Mouse (Mus musculus) cerebellum, adult 11-12 months (tissue): Measurements from ENCODE around the gene Rab19.
"Not testable (repeated sequence)": the region's sequence is repeated elsewhere in the genome, so short reads cannot be mapped to it uniquely, and the experiment has no call there.

ENCODE experiments used
- DNase-seq: peaks from one replicate; pipeline ENCODE4 v3.0.0; 2022

Rab19 gene

DNA sequence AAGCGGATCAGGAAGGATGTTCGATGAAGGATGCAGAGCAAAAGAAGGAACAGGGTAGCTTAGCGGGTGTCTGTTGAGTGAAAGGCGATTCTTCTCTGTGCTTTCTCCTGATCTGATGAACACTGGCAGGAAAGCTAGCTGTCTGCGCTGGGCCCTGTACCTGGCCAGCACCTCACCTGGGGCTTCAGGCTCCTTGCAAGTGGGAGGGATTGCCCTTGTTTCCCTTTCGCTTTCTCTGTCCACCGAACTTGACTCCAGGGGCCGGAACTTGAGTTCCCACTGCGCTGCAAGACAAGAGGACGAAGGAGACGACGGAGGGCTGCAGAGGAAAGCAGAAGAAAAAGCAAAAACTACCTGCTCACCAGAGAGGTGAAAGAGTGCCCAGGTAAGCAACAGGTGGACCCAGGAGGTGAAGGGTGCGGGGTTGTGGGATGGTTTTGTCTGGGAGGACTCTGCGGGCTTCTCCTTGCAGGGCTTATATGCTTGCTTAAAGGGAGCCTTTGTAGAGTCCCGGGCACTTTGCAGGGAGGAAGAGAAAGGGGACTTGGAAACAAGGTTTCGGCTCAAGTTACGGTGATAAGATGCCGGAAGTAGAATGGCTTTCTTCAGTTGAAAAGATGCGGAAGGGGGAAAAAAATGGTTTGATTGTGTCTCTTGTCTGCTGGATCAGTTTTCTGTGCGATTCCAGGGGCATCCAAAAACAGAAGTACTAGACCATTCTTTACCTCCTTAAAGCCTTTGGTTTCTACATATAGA, at the start of gene Rab19:
Rab19 (plus strand) TSS at position 51 of the 756 bp plus-strand sequence.
- DNase-seq, result no peak

DNA sequence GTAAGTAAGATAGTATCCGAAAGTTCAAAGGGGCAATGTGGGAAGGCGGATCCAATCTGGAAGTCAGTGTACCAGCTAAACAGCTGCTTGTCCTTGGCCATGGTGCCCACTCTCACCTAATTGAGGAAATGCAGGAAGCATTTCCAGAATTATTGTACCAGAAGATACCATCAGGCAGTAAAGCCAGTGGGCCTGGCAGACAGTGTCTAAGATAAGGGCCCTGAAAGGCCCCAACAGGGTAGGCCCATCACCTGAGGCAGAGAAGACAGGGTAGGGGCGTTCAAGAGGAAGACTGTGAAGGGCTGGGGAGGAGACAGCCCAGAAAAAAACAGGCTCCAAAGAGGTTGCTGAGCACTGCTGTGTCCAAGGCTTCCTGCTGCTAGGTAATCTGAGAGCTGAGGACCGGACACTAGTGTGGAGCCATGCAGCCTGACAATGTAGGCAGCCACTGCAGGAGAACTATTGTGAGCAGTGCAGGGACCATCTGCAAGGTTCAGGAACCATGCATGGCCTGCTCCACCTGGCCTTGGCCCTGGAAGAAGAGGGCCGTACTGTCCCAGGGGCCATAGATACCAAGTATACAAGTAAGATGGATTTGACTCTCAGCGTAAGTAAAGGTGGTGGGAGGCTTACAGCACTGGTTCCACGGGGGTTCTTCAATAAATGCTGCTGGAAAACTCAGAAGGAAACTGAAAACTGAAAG, 48.8 kb upstream of the Rab19 start:
- no peak for DNase-seq

DNA sequence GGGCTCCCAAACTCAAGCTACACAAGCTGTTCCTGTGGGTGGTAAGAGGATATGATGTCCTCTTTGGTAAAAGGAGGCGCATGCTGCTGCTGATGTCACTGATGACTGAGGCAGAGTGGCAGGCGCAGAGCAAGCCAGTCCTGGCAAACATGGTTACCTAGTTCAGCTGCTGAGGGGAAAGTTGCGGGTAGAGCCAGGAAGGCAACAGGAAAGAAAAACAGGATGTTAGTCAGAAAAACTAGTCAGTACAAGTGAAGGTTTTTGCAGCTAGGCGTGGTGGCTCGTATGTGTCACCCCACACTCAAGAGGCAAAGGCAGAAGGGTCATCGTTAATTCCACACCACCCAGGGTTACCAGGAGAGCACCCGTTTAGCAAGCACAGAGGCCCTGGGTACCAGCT, 46.8 kb upstream of the Rab19 start:
- DNase-seq, result no peak

DNA sequence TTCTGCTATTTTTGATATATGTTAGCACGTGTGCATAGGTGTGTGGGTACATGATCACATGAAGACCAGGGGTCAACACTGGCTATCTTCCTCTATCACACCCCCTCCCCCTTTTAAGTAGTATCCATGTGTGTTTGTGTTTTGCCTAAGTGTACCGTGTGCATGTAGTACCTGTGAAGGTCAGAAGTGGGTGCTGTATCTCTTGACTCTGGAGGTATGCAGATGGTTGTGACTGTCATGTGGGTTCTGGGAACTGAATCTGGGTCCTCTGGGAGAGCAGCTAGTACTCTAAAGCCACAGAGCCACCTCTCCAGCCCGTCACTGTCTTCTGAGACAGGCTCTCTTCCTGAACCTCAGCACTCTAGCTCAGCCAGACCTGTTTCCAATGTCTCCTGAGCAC, 46.1 kb upstream of the Rab19 start:
- no peak for DNase-seq

DNA sequence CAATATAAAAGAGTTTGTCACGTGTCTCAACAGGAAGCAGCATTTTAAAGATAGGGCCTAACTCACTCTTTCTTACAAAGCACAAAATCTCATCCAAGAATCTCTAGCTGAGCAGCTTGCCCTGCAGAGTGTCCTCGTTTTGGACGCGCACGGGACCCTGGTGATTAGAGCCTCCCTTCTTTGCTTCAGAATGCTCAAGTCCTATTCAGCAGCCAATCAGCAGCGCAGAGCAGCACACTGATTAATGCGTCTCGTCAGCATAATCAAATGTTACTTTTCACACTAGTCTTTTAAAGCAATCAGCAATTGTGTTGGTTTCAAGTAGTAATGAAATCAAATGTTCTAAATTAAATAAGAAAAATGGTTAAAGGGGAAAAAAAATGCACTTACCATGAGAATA, 42.6 kb upstream of the Rab19 start:
- no peak for DNase-seq

DNA sequence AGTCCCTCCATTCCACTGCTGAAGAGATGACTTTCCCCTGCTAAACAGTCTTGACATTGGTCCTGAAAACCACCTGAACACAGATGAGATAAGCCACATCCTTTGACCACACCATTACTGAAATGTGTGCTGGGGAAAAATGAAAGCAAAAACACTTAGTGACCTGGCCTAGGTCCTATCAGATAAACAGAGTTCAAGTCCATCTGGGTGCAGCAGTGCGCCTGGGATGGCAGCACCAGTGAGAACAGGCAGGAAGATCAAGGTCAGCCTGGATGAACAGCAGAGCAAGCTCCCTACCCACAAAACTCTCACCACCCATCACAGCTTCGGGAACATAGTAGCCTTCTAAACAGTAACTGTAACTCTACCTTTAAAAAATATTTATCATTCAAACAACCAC, 39.2 kb upstream of the Rab19 start:
- DNase-seq, result no peak

DNA sequence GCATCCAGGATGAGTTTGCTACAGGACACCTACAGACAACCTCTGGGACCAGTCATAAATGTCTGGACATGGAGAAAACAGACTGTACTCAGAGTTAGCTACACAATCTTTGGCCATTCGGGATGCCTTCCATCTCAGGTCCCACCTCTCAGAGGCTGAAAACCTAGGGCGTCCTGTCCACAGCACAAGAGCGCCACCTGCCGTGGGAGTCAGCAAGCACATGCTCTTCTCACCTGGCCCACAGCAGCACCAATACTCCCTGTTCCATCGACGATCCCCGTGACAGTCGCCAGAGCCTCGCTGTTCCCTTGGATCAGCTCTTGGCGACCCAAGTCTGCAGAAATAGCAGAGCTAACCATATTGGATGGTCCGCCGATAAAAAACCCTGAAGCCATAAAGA, 37.0 kb upstream of the Rab19 start:
- DNase-seq, result peak; percentile 80

DNA sequence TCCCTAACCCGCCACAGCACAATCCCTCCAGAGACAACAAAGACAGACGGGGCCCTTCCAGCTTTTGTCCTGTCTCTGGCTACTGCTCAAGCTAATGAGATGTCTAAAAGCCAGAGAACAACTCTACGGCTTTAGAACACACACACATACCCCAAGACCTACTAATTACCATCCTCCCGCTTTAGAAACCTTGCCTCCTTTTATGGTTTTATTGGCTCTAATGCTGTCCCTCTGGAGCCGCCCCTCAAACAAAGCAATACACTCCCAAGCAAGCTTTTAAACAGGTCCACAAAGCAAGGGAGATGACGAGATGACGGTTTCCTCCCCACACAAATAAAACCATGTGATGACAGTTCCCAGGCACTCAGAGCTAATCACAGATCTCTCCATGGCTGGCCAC, 35.5 kb upstream of the Rab19 start:
- DNase-seq, result no peak

DNA sequence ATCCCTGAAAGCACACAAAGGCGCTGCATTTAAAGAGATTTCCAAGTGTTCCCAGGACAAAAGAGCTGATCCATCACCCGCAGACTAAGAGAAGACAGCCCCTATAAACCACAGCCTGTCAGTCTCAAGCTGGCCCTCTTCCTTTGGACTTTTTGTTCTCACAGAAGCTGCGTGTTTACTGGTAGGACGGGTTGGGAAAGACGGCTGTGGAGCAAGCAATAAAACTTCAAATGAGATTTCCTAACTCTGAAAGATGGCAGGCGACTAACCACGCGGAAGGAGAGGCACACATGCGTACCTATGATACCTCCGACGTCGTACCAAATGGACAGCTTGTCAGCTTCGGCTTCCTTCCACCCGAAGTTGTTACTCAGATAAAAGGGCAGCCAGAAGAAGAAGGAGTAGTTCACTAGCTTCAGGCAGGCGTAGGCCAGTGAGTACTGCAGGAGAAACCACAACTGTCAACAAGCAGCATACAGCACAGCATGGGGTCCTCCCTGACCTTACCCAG, 33.9 kb upstream of the Rab19 start:
- no peak for DNase-seq

DNA sequence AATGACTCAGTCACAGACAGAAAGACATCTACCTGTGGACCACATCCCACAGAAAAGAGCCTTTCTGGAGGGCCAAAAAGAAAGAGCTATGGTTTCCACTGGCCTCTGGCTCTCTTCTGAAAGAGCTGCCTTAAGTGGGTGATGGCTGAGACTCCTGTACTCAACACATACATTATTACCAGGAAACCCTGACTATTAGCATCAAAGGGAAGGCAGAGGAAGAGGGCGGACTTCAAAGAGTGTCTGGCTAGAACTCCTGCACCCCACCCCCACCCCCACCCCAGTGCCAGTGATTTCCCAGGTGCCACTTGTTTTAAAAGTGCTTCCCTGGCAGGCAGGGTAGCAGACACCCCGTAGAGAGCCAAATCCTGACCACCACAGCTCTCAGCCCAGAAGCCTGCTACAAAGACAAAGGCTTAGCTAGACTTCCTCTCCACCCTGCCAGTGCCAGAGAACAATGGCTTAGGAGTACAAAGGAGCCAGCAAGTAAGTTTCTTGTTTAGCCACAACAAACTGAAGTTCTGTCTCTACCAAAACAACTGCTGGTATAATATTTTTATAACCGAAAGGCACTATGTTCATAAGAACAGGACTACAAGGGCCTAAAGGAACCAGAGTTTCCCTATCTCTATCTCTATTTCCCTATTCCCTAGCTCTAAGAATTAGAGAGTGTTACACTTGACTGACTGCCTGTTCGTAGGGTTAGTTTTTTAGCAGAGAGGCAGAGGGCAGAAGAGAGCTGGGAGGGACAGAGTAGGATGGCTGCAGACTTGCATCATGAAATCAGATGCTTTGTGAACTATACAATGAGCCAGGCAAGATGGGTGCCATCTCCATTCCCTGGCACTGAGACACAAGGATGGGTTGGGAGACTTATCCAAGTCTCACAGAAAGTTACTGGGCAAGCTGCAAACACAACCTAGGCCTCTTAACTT, 32.8 kb upstream of the Rab19 start:
- DNase-seq, result no peak

DNA sequence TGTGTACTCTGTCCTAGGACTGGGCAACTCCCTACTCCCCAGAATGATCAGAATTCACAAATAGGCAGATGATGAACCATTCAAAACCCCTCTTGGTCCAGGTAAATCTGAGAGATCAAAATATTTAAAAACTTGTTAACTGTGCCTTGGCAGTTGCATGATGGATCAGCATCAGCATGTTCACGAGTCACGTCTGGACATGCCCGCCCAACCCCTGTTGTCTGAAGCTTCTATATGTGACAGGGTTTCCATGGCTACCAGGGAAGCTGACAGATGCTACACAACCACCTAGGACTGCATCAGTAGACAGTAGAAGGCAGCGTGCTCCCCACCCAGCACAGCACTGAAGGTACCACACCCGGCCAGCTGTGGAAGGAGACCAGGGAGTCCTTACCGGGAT, 32.0 kb upstream of the Rab19 start:
- no peak for DNase-seq

DNA sequence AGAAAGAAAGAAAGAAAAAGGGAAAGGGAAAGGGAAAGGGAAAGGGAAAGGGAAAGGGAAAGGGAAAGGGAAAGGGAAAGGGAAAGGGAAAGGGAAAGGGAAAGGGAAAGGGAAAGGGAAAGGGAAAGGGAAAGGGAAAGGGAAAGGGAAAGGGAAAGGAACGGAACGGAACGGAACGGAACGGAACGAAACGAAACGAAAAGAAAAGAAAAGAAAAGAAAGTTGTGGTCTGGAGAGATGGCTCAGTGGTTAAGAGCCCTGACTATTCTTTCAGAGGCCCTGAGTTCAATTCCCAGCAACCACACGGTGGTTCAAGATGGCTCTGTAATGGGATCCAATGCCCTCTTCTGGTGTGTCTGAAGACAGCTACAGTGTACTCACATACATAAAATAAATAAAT, 21.8 kb upstream of the Rab19 start:
- DNase-seq, result not testable (repeated sequence)

DNA sequence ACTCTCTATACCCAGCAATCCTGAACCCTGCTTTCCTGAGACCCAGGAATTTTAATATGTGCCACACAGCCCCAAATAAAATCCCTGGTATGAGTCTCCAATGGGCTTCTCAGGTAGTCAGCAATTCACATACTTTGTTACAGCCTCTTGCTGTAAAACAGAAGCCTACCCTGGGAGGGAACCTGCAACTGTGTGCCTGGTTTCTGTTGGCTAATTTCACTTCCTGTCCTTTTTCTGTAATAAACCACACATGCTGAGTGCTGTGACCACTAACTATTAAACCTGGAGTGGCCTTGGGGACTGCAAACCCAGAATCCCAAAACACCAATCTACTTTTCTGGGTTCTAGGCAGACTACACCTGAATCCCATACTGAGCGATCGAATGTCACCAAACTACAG, 18.3 kb upstream of the Rab19 start:
- DNase-seq, result no peak

DNA sequence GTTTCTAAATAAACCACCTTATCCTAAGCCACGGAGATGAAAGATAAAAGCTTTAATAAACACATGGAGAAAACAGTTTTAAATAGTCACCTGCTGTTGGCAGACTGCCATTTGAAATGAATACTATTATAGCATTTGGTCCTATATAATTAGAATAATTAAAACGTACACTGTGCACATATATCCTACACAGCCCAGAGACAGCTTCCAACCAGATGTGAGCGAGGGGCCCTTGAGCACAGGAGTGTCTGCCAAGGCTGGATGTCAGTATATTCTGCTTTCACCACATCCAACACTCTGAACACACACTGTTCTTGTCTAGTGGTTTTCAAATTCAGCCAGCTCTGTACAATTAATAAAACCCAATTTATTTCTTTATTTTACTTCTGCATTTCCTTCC, 11.3 kb upstream of the Rab19 start:
- no peak for DNase-seq

DNA sequence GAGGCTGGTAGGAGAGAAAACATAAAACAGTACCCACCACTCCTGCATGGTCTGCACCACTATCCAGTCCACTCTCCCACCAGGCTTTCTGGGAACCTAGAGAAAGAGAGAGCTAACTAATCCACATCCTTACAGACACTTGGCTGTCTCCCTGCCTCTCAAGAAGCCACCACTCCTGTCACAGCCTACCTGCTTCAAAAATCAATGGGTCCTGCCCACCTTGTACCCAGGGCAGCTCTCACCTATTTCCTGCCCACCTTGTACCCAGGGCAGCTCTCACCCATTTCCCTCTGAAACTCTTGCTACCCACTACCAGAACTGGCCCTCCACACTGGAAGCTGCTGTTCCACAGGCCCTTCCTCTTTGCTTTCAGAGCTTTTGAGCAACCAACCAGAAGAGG, 8.9 kb upstream of the Rab19 start:
- DNase-seq, result no peak

DNA sequence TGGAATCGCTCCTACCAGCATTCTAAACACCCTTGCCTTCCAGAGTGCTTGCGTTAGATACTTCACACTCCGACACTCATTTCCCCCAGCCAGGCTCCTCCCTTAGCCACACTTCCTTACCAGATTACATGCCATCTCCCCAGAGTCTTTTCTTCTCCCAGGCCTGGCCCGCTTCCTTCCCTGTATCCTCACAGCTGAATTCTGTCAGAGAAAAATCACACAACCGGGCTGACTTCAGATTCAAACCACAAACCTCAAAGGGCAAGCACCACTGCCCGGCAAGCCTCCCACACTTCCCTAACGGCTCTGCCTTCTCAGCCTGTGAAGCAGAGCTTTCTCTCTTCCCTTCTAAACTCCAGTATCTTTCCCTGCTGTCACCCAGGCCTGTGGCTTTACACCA, 8.2 kb upstream of the Rab19 start:
- no peak for DNase-seq

DNA sequence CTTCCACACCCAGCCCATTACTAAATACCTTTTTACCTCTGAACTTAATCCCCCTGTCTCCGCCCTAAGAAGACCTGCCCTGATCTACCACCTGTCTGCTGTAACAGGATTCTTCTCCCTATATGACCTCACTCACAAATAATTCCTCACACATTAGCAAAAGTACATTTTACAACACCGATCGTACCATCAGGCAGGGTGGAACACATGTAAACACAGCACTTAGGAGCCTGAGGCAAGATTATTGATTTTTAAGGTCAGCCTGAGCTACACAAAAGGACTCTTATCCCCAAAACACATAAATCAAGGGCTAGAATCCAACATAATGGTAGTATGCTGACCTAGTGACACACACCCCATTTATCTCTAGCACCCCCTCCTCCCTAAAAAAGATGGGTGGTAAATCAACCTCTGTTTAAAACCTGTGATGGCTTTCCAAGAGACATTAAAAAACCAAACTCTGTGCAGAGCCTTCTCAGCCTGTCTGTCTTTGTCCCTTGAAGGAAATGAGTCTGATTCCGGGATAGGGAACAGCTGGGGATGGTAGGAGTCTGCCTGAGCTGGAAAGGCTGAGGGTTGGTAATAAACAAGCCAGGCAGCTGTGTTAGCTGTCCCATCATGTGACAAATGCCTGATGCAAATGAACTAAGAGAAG, 7.5 kb upstream of the Rab19 start:
- no peak for DNase-seq

DNA sequence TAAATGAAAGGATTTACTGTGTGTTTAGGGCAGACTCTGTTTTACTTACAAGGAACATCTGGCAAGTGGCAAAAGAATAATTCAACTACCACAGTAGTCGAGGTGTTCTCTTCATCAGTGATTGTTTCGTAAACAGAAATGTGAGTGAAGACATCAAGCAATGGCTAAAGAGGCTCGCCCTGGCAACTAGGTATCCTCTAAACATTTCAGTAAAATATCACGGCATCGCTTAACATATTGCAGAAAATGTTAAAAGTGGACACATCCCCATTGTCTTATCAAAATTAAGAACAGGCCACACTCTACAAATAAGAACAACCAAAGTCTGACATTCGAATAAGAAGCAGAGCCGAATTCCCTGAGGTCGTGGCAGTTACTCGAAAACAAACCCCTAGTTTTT, 4.2 kb upstream of the Rab19 start:
- no peak for DNase-seq

DNA sequence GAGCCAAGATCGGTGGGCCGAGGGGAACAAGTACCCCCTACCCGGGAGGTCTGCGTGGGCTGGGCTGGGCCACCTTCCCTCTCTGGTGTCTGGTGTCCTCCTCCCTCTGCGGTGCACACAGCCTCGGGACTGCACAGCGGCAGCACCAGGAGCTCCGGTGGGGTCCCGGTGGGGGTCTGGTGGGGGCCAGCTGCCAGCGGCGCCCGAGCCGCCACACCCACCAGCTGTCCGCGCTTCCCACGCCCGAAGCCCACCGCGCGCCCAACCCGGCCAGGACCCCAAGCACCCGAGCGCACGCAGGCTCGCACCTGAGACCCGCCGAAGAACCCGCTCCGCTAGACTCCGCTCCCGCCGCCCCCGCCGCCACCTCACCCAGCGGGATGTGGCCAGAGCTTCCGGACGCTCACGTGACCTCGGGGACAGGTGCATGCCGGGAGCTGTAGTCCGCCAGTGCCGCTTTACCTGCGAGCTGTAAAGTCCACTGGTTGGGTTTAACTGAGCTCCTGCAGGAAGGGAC, 3.6 kb upstream of the Rab19 start, which contains the start of gene Slc37a3:
Slc37a3 (minus strand) TSS at position 365 of the 517 bp plus-strand sequence.
- DNase-seq, result peak; percentile 89

DNA sequence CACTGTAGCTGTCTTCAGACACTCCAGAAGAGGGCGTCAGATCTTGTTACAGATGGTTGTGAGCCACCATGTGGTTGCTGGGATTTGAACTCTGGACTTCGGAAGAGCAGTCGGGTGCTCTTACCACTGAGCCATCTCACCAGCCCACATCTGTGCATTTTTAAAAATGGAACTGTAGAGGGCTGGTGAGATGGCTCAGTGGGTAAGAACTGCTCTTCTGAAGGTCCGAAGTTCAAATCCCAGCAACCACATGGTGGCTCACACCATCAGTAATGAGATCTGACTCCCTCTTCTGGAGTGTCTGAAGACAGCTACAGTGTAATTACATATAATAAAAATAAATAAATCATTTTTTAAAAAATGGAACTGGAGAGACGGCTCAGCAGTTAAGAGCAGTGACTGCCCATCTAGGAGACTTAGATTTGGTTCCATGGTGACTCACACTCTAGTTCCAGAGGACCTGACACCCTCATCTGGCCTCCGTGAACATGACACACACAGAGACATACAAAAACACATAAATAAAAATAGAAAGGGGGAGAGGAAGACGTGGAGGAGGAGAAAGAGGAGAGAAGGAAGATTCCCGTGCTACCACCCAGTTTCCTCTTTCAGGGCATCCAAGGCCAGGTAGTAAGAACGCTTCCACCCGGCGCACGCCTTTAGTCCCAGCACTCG, 2.7 kb upstream of the Rab19 start:
- DNase-seq, result not testable (repeated sequence)

DNA sequence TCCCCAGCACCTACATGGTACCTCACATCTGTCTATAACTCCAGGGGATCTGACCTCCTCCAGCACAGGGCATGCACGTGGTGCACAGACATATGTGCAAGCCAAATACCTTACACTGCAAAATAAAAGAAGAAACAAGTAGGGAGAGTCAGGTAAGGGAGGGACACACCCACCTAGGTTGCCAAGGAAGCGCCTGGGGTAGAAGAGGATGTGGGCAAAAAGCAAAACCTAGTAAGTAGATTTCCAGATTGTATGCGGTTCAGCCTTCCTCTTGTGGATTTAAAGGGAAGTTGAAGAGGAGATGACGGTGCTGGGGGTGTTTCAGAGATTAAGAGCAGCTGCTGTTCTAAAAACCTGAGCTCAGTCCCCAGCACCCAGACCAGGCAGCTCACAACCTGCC, 1.8 kb upstream of the Rab19 start:
- DNase-seq, result no peak

DNA sequence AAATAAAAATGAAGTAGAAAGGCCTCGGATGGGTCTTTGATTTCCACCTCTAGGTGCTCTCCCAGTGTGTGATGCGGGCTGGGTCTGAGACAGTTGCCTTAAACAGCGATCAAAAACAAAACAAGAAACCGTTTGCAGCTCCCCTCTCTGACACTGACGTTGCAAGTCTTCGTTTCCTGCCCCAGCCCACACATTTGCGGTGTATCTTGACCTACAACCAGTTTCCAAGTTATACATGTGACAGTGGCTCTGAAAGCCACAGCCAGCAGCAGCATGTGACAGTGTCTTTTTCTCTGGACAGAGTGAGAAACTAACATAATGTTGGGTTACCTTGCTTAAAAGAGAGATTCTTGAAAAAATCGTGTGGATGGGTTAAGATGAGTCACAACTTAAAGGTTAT, 1.2 kb upstream of the Rab19 start:
- DNase-seq, result no peak
